Mouse (Mus musculus): ENCODE results near the gene Slc35g1. TPM values are rescaled to one million over a fixed set of nuclear protein-coding genes. Genes with fewer than 3 reads are reported as not detected.

The Slc35g1 gene
- total and polyA plus RNA-seq, 3 experiments, result 14.6 to 38.2 (median 21.7) TPM

- TF ChIP-seq RCOR1 (conservative IDR thresholded peaks at IDR 0.05; ENCODE audit: low read depth, low read length), result no peak
Measured at GRCm38 (mm10) chr19:38395701-38396632, at the start of gene Slc35g1 (continued).

- H3K27ac ChIP-seq (ENCODE audit: insufficient read depth, low read depth), result no peak overlapping the region
- no peak overlapping the region for H3K4me3 ChIP-seq (replicated peaks in 1 of 3; ENCODE audit: low read depth in 2 of 3, low read length in 2 of 3, poor library complexity in 1 of 3)
- TF ChIP-seq E2F4 (IDR thresholded peaks at IDR 0.05; ENCODE audit: insufficient replicate concordance, low read depth, low read length) (no peak), MAFK (IDR thresholded peaks at IDR 0.05; ENCODE audit: insufficient replicate concordance, low read length) (no peak), POLR2A (IDR thresholded peaks at IDR 0.05; ENCODE audit: low read depth, low read length) (no peak), KAT2A (IDR thresholded peaks at IDR 0.05; ENCODE audit: insufficient replicate concordance, low read length) (no peak), SIN3A (IDR thresholded peaks at IDR 0.05; ENCODE audit: low read length) (no peak), MEF2A (IDR thresholded peaks at IDR 0.05; ENCODE audit: borderline replicate concordance, low read depth, low read length) (no peak), HCFC1 (IDR thresholded peaks at IDR 0.05; ENCODE audit: low read depth, low read length) (no peak), ZC3H11A (IDR thresholded peaks at IDR 0.05; ENCODE audit: low read depth, low read length) (no peak), MAX (IDR thresholded peaks at IDR 0.05; ENCODE audit: low read length) (no peak), ZNF384 (IDR thresholded peaks at IDR 0.05; ENCODE audit: low read depth, low read length) (no peak)
- no peaks in the 10 kb centered on the region for H3K27me3 ChIP-seq (replicated peaks)
- in situ Hi-C loops (cut with MboI; ENCODE audit: low pct_ligation_motif_present, low pct_unique_long_range_greater_than_20kb, low sequenced_read_pairs) (no loop called here), dilution Hi-C loops (cut with MboI; ENCODE audit: extremely low pct_ligation_motif_present, extremely low pct_unique_long_range_greater_than_20kb, low sequenced_read_pairs) (no loop called here)
- H3K9ac ChIP-seq (ENCODE audit: insufficient read depth, low read depth), result no peak overlapping the region
- H3K4me1 ChIP-seq (ENCODE audit: control insufficient read depth in 1 of 2, insufficient read depth in 2 of 2), result no peaks in the 10 kb centered on the region
- H3K36me3 ChIP-seq (replicated peaks in 1 of 2; ENCODE audit: control insufficient read depth in 1 of 2, insufficient read depth in 1 of 2, low read length in 1 of 2), result no peaks in the 10 kb centered on the region
- peaks cover 10% of the 10 kb centered on the region for H3K9me3 ChIP-seq (replicated peaks; ENCODE audit: low read length)
- no peak for DNase-seq (ENCODE audit: extremely low read depth)
- no peak overlapping the region for H3K4me2 ChIP-seq (ENCODE audit: insufficient read depth, low read depth, poor library complexity, severe bottlenecking)
- no peaks in the 10 kb centered on the region for H3K79me2 ChIP-seq (replicated peaks; ENCODE audit: control insufficient read depth, extremely low read depth, insufficient read depth, poor library complexity, severe bottlenecking)
Measured at GRCm38 (mm10) chr19:38348271-38349012, 47.3 kb upstream of the Slc35g1 start.

DNA sequence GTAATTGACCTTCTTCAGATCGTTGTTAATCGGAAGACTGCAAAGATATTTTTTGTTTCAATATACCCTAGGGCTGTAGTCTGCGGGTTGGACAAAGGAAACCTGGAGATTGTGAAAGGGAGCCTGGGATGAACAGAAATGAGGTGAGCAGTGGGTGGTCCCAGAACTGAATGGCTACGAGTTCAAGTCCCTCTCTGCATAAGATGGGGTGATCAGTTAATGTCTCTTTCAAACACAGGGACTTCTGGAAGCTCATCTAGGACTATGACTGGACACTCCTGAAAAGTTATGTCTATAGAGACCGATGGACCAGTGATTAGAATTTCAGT is 46.8 kb upstream of the Slc35g1 start:
- no peak for TF ChIP-seq UBTF (IDR thresholded peaks at IDR 0.05; ENCODE audit: low read depth, low read length)
- TF ChIP-seq EP300 (IDR thresholded peaks at IDR 0.05; ENCODE audit: low read length), result no peak
- no peak for TF ChIP-seq JUN (IDR thresholded peaks at IDR 0.05; ENCODE audit: insufficient read depth, low read depth, low read length)
- no peak for TF ChIP-seq BHLHE40 (IDR thresholded peaks at IDR 0.05; ENCODE audit: low read depth, low read length)
- TF ChIP-seq ZNF384 (IDR thresholded peaks at IDR 0.05; ENCODE audit: low read depth, low read length), result no peak
- no peak for TF ChIP-seq POLR2A (IDR thresholded peaks at IDR 0.05; ENCODE audit: low read depth, low read length)
- TF ChIP-seq MAX (IDR thresholded peaks at IDR 0.05; ENCODE audit: low read length), result no peak
- no peak for TF ChIP-seq SIN3A (IDR thresholded peaks at IDR 0.05; ENCODE audit: low read length)
- no peak for TF ChIP-seq E2F4 (IDR thresholded peaks at IDR 0.05; ENCODE audit: insufficient replicate concordance, low read depth, low read length)
- TF ChIP-seq CHD2 (IDR thresholded peaks at IDR 0.05; ENCODE audit: low read length), result no peak
- no peak for TF ChIP-seq ELF1 (IDR thresholded peaks at IDR 0.05; ENCODE audit: low read depth, low read length)
- no peak for TF ChIP-seq CTCF (conservative IDR thresholded peaks at IDR 0.05 in 1 of 2, IDR thresholded peaks at IDR 0.05 in 1 of 2; ENCODE audit: low read depth in 2 of 2, low read length in 2 of 2)
- no peak for TF ChIP-seq USF2 (conservative IDR thresholded peaks at IDR 0.05; ENCODE audit: low read depth, low read length)
- no peak for TF ChIP-seq MYC (IDR thresholded peaks at IDR 0.05; ENCODE audit: low read depth, low read length)
- in situ Hi-C loops (cut with MboI; ENCODE audit: low pct_ligation_motif_present, low pct_unique_long_range_greater_than_20kb, low sequenced_read_pairs), result no loop called here
- Histone ChIP-seq H3K9ac (ENCODE audit: insufficient read depth, low read depth) (no peak overlapping the region), H3K27ac (ENCODE audit: insufficient read depth, low read depth) (no peak overlapping the region), H3K79me2 (replicated peaks; ENCODE audit: control insufficient read depth, extremely low read depth, insufficient read depth, poor library complexity, severe bottlenecking) (no peaks in the 10 kb centered on the region), H3K4me3 (replicated peaks in 1 of 3; ENCODE audit: low read depth in 2 of 3, low read length in 2 of 3, poor library complexity in 1 of 3) (no peak overlapping the region), H3K4me2 (ENCODE audit: insufficient read depth, low read depth, poor library complexity, severe bottlenecking) (no peak overlapping the region), H3K36me3 (replicated peaks in 1 of 2; ENCODE audit: control insufficient read depth in 1 of 2, insufficient read depth in 1 of 2, low read length in 1 of 2) (no peaks in the 10 kb centered on the region), H3K27me3 (replicated peaks) (no peaks in the 10 kb centered on the region), H3K9me3 (replicated peaks; ENCODE audit: low read length) (peaks cover 10% of the 10 kb centered on the region), H3K4me1 (ENCODE audit: control insufficient read depth in 1 of 2, insufficient read depth in 2 of 2) (peaks cover 0 to 2% of the 10 kb centered on the region in 2 experiments; a peak in 1 of 4 replicates)
- DNase-seq (ENCODE audit: extremely low read depth), result no peak
- dilution Hi-C loops (cut with MboI; ENCODE audit: extremely low pct_ligation_motif_present, extremely low pct_unique_long_range_greater_than_20kb, low sequenced_read_pairs), result no loop called here
